Mouse (Mus musculus) adrenal gland, postnatal 4 days (tissue): ENCODE measurements around the gene Adtrp. TPM values are rescaled to one million over a fixed set of nuclear protein-coding genes. Genes with fewer than 3 reads are reported as not detected.

Source experiments
- total RNA-seq, 2 experiments: library from RNA; stranded (reverse); gene quantifications; 2 replicates each; pipeline ENCODE4 v1.2.3; 2021

Adtrp gene
- total RNA-seq, 2 experiments from 2014 or later: 5.5 to 12.7 TPM

Other genes with a start within 250 kb of the Adtrp start
- 10 to 100 TPM; 27.9 to 28.1 TPM for gene Tmem170b, start 241.8 kb downstream of the Adtrp start, total RNA-seq
- 10 to 100 TPM; 34.2 to 39.5 TPM for gene Hivep1, start 204.3 kb upstream of the Adtrp start, total RNA-seq